Mouse (Mus musculus) myocyte (in vitro differentiated cells): ENCODE measurements around the gene AC140267.1.

Experiments
- E2F4 ChIP-seq: IDR thresholded peaks from one replicate; pipeline ENCODE4 v1.6.1; 2011; ENCODE audit warnings: mild to moderate bottlenecking, control low read depth, moderate library complexity; ENCODE audit not compliant: insufficient read depth
- MYOD1 ChIP-seq, 3 experiments: IDR thresholded peaks; one replicate each; pipeline ENCODE4 v1.6.1; 2011; ENCODE audit warnings: control low read depth in 2 of 3, low read depth in 2 of 3, mild to moderate bottlenecking in 2 of 3, moderate library complexity in 1 of 3; ENCODE audit not compliant: insufficient read length in 2 of 3, control insufficient read depth in 1 of 3

- peak; percentile 90 to 98 (median 94) for TF ChIP-seq MYOD1 (IDR thresholded peaks at IDR 0.05; ENCODE audit: control insufficient read depth in 1 of 3, insufficient read length in 2 of 3, low read depth in 2 of 3)
- peak; percentile 46 for TF ChIP-seq E2F4
These were observed 19.4 kb downstream of the AC140267.1 start, which contains the start of gene Atf4 for GRCm38 (mm10) chr15:80254847-80255645.
